Mouse (Mus musculus) embryonic facial prominence, embryonic 12.5 days (tissue): ENCODE results near the gene Fbxo47. TPM values are rescaled to one million over a fixed set of nuclear protein-coding genes. Genes with fewer than 3 reads are reported as not detected.
"Not testable (repeated sequence)": the region's sequence is repeated elsewhere in the genome, so short reads cannot be mapped to it uniquely, and the experiment has no call there.

Experiments
- ATAC-seq: fragments of 200-750 bp; cut with Nextera tagmentation; 2 replicates; pipeline ENCODE4 v1.8.0; 2017; ENCODE audit not compliant: insufficient number of reproducible peaks, insufficient read depth, low FRiP score, low TSS enrichment
- H3K27ac ChIP-seq: fragments of 300-500 bp; sonication (generic); 2 replicates; pipeline ENCODE4 v1.5.1; 2016; ENCODE audit warnings: mild to moderate bottlenecking
- H3K27me3 ChIP-seq: fragments of 300-500 bp; sonication (generic); 2 replicates; pipeline ENCODE4 v1.6.1; 2016; ENCODE audit warnings: mild to moderate bottlenecking, moderate library complexity
- H3K36me3 ChIP-seq: fragments of 300-500 bp; sonication (generic); 2 replicates; pipeline ENCODE4 v1.6.1; 2016; ENCODE audit warnings: mild to moderate bottlenecking
- H3K4me1 ChIP-seq: fragments of 300-500 bp; sonication (generic); 2 replicates; pipeline ENCODE4 v1.6.1; 2016
- H3K4me2 ChIP-seq: fragments of 300-500 bp; sonication (generic); replicated peaks from 2 replicates; pipeline ENCODE4 v1.6.1; 2016; ENCODE audit warnings: mild to moderate bottlenecking, moderate library complexity
- H3K4me3 ChIP-seq: fragments of 300-500 bp; sonication (generic); 2 replicates; pipeline ENCODE4 v1.5.1; 2016; ENCODE audit warnings: mild to moderate bottlenecking
- H3K9ac ChIP-seq: fragments of 300-500 bp; sonication (generic); 2 replicates; pipeline ENCODE4 v1.6.1; 2016; ENCODE audit warnings: mild to moderate bottlenecking, moderate library complexity
- H3K9me3 ChIP-seq: fragments of 300-500 bp; sonication (generic); 2 replicates; pipeline ENCODE4 v1.6.1; 2016; ENCODE audit warnings: mild to moderate bottlenecking, moderate library complexity
- WGBS: fragments of 180-500 bp; shearing (Covaris S2); methylation state at CpG from one replicate; pipeline ENCODE4 v1.1.7; 2016; 5-methylcytosine and 5-hydroxymethylcytosine counted together
- polyA plus RNA-seq: library from polyadenylated mRNA; unstranded; fragments of >200 nt; fragmentation: Nextera tagmentation; extraction: Ambion mirVana; gene quantifications from 2 replicates; pipeline ENCODE4 v1.2.1, GENCODE M21; 2016

Gene Fbxo47
- polyA plus RNA-seq, 1 experiment from 2014 or later: 0.51 TPM

DNA sequence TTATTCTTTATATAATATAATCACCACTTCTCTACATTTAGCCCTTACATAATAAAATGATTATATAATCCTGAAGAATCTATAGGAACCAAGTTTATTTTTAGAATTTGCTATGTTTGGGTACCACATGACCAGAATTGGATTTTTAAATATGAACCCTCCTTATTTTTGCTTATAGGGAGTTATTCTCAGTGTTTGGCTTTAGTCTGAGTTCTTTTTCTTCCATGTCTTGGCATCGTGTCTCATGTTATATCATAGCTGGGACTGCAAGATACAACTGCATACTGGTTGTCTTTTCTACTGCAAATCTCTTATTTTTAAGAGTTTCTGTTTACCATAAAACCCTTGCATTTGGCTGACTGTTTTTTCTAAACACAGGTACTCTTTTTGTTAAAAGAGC is 9.6 kb downstream of the Fbxo47 start:
- Histone ChIP-seq H3K9ac (no peak overlapping the region), H3K36me3 (no peaks in the 10 kb centered on the region), H3K27me3 (no peaks in the 10 kb centered on the region), H3K4me3 (no peak overlapping the region), H3K27ac (no peak overlapping the region), H3K9me3 (no peaks in the 10 kb centered on the region), H3K4me1 (no peaks in the 10 kb centered on the region), H3K4me2 (no peak overlapping the region)
- 95% methylated on average over 1 of the region's 1 CpGs for WGBS
- ATAC-seq: no peak

GRCm38 (mm10) chr11:97872378-97872777 is 11.6 kb downstream of the Fbxo47 start:
- WGBS: 88% methylated on average over 5 of the region's 5 CpGs
- not testable (repeated sequence) for H3K4me3 ChIP-seq, H3K27ac ChIP-seq, H3K4me1 ChIP-seq, ATAC-seq, H3K27me3 ChIP-seq, H3K9ac ChIP-seq, H3K4me2 ChIP-seq, H3K9me3 ChIP-seq, H3K36me3 ChIP-seq

- no peak overlapping the region for H3K27ac ChIP-seq
- no peaks in the 10 kb centered on the region for H3K4me1 ChIP-seq
- H3K9ac ChIP-seq: no peak overlapping the region
- no peaks in the 10 kb centered on the region for H3K9me3 ChIP-seq
- H3K27me3 ChIP-seq: no peaks in the 10 kb centered on the region
- H3K36me3 ChIP-seq: no peaks in the 10 kb centered on the region
- no peak for ATAC-seq
- no peak overlapping the region for H3K4me2 ChIP-seq
- H3K4me3 ChIP-seq: no peak overlapping the region
- WGBS: 92% methylated on average over 3 of the region's 3 CpGs
Measured at GRCm38 (mm10) chr11:97867591-97867990, 16.4 kb downstream of the Fbxo47 start.

GRCm38 (mm10) chr11:97866091-97866888 is 17.7 kb downstream of the Fbxo47 start:
- Histone ChIP-seq H3K9ac (no peak overlapping the region), H3K4me1 (no peaks in the 10 kb centered on the region), H3K27me3 (no peaks in the 10 kb centered on the region), H3K9me3 (no peaks in the 10 kb centered on the region), H3K36me3 (no peaks in the 10 kb centered on the region), H3K4me3 (no peak overlapping the region), H3K27ac (no peak overlapping the region), H3K4me2 (no peak overlapping the region)
- ATAC-seq: no peak
- 78% methylated on average over 3 of the region's 3 CpGs for WGBS

DNA sequence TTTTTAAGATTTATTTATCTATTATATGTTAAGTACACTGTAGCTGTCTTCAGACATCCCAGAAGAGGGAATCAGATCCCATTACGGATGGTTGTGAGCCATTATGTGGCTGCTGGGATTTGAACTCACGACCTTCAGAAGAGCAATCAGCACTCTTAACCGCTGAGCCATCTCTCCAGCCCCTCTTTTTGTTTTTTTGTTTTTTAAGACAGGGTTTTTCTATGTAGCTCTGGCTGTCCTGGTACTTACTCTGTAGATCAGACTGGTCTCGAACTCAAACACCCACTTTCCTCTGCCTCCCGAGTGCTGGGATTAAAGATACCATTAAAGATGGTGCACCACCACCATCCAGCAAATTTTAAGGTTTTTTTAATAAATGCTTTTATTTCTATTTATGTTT is 18.5 kb downstream of the Fbxo47 start:
- Histone ChIP-seq H3K9me3 (no peaks in the 10 kb centered on the region), H3K4me2 (no peak overlapping the region), H3K9ac (no peak overlapping the region), H3K36me3 (no peaks in the 10 kb centered on the region), H3K27me3 (no peaks in the 10 kb centered on the region), H3K4me3 (no peak overlapping the region), H3K4me1 (no peaks in the 10 kb centered on the region), H3K27ac (no peak overlapping the region)
- no peak for ATAC-seq
- 86% methylated on average over 5 of the region's 5 CpGs for WGBS

DNA sequence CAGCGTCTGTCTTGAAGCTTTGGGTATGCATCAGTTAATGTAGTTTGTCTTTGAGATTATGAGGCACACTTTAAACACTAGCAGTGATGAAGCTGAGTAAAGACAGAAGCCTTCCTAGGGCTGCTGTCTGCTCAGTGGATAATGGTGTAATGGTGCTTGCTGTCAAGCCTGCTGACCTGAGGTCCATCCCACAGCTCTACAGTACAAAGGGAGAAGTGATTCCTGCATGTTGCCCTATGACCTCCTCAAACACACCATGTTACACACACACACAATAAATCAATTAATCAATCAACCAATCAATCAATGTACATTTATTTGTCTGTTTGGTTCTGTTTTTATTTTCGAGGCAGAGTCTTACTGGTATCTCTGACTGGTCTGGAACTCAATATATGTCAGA is 21.8 kb downstream of the Fbxo47 start:
- Histone ChIP-seq H3K27ac (no peak overlapping the region), H3K4me2 (no peak overlapping the region), H3K4me1 (no peaks in the 10 kb centered on the region), H3K36me3 (no peaks in the 10 kb centered on the region), H3K4me3 (no peak overlapping the region), H3K27me3 (no peaks in the 10 kb centered on the region), H3K9ac (no peak overlapping the region), H3K9me3 (no peaks in the 10 kb centered on the region)
- ATAC-seq: no peak
- 77% methylated on average over 2 of the region's 2 CpGs for WGBS

GRCm38 (mm10) chr11:97855473-97855872 is 28.5 kb downstream of the Fbxo47 start:
- H3K9me3 ChIP-seq: no peaks in the 10 kb centered on the region
- no peak overlapping the region for H3K27ac ChIP-seq
- no peak for ATAC-seq
- H3K27me3 ChIP-seq: no peaks in the 10 kb centered on the region
- WGBS: 87% methylated on average over 2 of the region's 2 CpGs
- H3K4me2 ChIP-seq: no peak overlapping the region
- H3K4me3 ChIP-seq: no peak overlapping the region
- H3K36me3 ChIP-seq: no peaks in the 10 kb centered on the region
- H3K4me1 ChIP-seq: 0 out of 2 replicates have a peak, but pooled peaks cover 2% of the 10 kb centered on the region
- H3K9ac ChIP-seq: no peak overlapping the region

DNA sequence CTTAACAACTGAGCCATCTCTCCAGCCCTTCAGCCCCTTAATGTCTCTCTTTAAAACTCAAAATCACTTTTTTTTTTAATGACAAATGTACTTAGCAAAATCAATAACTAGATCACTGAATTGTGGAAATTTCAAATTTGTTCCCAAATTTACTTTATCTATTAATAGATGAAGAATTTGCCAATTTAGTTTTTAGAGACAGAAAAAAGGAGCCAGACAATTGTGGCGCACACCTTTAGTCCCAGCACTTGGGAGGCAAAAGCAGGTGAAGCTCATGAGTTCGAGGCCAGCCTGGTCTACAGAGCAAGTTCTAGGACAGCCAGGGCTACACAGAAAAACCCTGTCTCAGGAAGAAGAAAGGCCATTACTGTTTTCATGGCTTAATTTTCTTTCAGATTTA is 32.4 kb downstream of the Fbxo47 start:
- no peaks in the 10 kb centered on the region for H3K27me3 ChIP-seq
- no peak overlapping the region for H3K9ac ChIP-seq
- ATAC-seq: no peak
- no peak overlapping the region for H3K4me2 ChIP-seq
- no peak overlapping the region for H3K27ac ChIP-seq
- H3K4me1 ChIP-seq: 0 out of 2 replicates have a peak, but pooled peaks cover 4% of the 10 kb centered on the region
- 85% methylated on average over 2 of the region's 2 CpGs for WGBS
- H3K4me3 ChIP-seq: no peak overlapping the region
- no peaks in the 10 kb centered on the region for H3K36me3 ChIP-seq
- no peaks in the 10 kb centered on the region for H3K9me3 ChIP-seq

DNA sequence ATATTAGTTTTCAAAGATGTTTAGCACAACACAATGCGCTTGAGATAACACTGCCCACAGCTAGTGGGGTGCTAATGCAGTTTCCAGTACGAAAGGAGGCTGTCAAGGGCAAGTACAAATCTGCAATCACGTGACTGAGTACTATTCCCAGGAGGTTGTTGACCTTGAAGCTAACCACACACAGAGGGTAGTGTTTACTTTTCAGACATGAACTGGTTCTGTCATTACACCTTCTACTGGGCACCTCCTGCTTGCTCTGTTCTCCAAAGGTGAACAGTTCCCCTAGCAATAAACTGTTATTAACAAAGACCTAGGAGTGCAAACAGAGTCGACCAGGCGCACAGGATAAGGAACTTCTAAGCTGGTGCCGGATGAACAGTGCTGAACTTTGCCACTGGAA is 33.6 kb downstream of the Fbxo47 start:
- H3K9me3 ChIP-seq: no peaks in the 10 kb centered on the region
- H3K4me1 ChIP-seq: 0 out of 2 replicates have a peak, but pooled peaks cover 4% of the 10 kb centered on the region
- no peak overlapping the region for H3K4me3 ChIP-seq
- no peak overlapping the region for H3K4me2 ChIP-seq
- ATAC-seq: no peak
- no peaks in the 10 kb centered on the region for H3K36me3 ChIP-seq
- WGBS: 58% methylated on average over 6 of the region's 6 CpGs
- no peak overlapping the region for H3K9ac ChIP-seq
- H3K27ac ChIP-seq: no peak overlapping the region
- no peaks in the 10 kb centered on the region for H3K27me3 ChIP-seq

DNA sequence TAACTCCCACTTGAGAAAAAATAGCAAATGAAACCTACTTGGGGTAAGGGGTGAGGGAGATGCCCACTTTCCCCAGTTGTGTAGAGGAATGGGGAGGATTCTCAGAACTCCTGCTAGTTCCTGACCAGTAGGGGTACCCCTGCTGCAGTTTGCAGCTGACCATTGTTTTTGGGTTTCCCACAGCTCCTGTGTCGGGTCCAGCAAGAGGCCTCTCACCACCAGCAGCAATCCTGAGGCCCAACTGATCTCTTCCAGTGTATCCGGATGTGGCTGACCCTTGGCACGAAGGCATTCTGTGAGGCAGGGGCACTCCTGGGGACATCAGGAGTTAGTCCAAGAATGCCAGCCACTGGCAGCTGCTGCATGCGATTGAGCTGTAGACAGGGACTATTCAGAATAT is 42.0 kb downstream of the Fbxo47 start:
- H3K27ac ChIP-seq: peak overlapping the region; percentile 73
- H3K4me3 ChIP-seq: peak overlapping the region; percentile 45
- H3K4me2 ChIP-seq: peak overlapping the region; percentile 53
- H3K4me1 ChIP-seq: peaks cover 12% of the 10 kb centered on the region; the same call in 1 of the 2 replicates
- ATAC-seq: no peak
- 0 out of 2 replicates have a peak overlapping the region, but pooled peaks have one; percentile 15 for H3K9ac ChIP-seq
- peaks cover 8% of the 10 kb centered on the region for H3K36me3 ChIP-seq
- 33% methylated on average over 4 of the region's 4 CpGs for WGBS
- no peaks in the 10 kb centered on the region for H3K27me3 ChIP-seq
- no peaks in the 10 kb centered on the region for H3K9me3 ChIP-seq

- Histone ChIP-seq H3K4me3 (peak overlapping the region; percentile 45), H3K27ac (peak overlapping the region; percentile 92), H3K4me1 (peaks cover 12% of the 10 kb centered on the region; the same call in 1 of the 2 replicates), H3K9me3 (no peaks in the 10 kb centered on the region), H3K36me3 (peaks cover 17% of the 10 kb centered on the region), H3K27me3 (no peaks in the 10 kb centered on the region), H3K4me2 (peak overlapping the region; percentile 53), H3K9ac (peak overlapping the region; percentile 67)
- WGBS: under 1% methylated on average over 22 of the region's 22 CpGs
- peak; percentile 88 for ATAC-seq
Measured at GRCm38 (mm10) chr11:97840991-97841661, 42.8 kb downstream of the Fbxo47 start.

DNA sequence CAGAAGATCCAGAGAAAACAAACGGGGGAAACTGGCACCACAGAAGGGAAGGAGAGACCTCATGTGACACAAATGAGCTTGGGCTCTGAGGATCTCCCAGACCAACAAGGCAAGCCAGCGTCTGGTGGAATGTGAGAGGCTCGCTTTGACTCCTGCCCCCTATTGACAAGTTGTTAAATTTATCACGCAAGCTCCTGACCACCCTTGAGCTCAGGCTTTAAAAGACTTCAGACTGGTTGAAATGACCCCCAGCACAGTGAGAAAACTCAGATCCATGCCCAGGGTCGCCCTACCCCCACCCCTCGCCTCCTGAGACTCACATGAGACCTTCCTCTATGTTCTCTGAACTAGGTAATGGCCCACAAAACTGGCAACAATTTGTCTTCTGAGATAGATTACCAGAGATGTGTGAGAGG is 43.4 kb downstream of the Fbxo47 start, which contains the start of gene B230217C12Rik:
B230217C12Rik (plus strand) TSS at position 242 of the 416 bp plus-strand sequence.
- Histone ChIP-seq H3K9ac (peak within 1 kb of the TSS; percentile 67), H3K9me3 (no peaks in the 10 kb centered on the region), H3K4me2 (peak within 1 kb of the TSS; percentile 53), H3K36me3 (peaks cover 22% of the 10 kb centered on the region), H3K27ac (peak within 1 kb of the TSS; percentile 92), H3K4me3 (peak within 1 kb of the TSS; percentile 45), H3K4me1 (peaks cover 12% of the 10 kb centered on the region; the same call in 1 of the 2 replicates), H3K27me3 (no peaks in the 10 kb centered on the region)
- peak; percentile 42; the same call in 1 of the 2 replicates for ATAC-seq
- under 1% methylated on average over 6 of the region's 6 CpGs for WGBS
